Mouse (Mus musculus) cerebellum, adult 18-20 months (tissue): ENCODE measurements around the gene Ero1lb.

Experiments
- DNase-seq, 2 experiments: peaks; one replicate each; pipeline ENCODE4 v3.0.0; 2021

Gene Ero1lb

GRCm38 (mm10) chr13:12565621-12566390 lies at the start of gene Ero1lb:
Gene Ero1lb (plus strand): TSS chr13:12565874.
- peak; percentile 99 to 100 for DNase-seq

GRCm38 (mm10) chr13:12519371-12519770 lies 46.3 kb upstream of the Ero1lb start:
- DNase-seq = no peak

- peak in 1 of 2 experiments; percentile 8 for DNase-seq
Measured at GRCm38 (mm10) chr13:12519955-12520584, 45.6 kb upstream of the Ero1lb start, which contains the start of gene Edaradd. Gene Edaradd (minus strand): TSS chr13:12520438.

DNA sequence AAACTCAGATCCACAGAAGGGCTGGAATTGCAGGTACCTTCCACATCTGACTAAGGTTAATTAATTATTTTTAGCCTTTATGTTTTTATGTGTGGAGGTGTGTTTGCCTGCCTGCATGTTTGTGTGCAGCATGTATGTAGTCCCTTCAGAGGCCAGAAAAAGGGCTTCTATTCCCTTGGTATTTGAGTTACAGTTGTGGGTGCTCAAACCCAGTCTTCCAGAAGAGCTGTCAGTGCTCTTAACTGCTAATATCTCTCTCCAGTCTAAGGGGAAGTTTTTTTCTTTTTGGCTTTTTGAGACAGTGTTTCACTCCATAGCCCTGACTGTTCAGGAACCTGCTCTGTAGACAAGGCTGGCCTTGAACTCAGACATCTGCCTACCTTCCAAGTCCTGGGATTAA lies 43.3 kb upstream of the Ero1lb start:
- DNase-seq = no peak

DNA sequence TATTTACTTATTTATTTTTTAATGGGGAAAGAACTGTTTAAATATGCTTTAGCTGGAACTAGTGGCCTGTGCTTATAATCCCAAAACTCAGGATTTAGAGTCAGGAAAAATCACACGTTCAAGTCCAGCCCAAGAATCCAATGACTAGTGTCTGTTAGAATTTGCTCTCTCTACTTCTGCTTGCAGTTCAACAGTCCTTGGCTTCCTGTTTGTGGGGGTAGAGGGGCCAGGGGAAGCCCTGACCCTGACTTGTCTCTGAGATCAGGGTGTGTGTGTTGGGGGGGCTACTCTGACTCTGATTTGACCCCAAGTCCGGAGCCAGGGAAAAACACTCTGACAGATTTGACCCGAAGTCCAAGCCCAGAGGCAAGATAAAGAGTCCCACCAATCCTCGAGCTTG lies 40.0 kb upstream of the Ero1lb start:
- no peak for DNase-seq

DNA sequence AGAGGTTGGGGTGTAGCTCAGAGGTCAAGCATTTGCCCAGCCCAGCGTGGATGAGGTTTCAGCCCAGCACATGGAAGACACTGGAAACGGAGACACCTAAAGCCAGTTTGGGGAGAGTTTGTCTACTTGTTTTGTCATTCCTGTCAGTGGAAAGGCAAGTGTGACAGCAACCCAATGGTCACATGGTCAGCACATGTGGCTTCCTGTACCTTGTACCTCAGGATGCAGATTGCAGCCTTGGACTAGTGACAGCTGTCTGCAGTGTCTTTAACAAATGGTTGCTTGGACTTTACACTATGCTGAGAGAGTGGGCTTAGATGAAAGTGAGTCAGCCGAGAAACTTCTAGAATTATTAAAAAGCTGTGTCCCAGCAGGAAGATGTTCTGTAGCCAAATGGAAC lies 31.0 kb upstream of the Ero1lb start:
- DNase-seq = no peak

DNA sequence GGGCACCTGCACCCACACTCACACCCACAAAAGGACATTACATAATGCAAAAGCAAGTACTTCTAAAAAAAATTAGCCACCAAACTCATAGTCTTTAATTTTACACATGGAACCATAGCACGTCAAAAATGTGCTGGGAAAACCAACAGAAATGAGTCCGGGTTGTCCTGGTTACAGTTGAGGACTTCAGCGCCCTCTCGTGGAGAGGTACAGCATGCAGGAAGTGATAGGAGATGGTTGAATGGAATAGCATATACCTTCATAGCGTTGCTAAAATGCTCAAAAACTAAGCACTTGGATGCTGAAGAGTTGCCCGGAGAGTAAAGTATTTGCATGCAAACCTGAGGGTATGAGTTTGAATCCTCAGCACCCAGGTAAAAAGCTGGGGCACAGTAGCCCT lies 27.7 kb upstream of the Ero1lb start:
- peak; percentile 8 to 12 for DNase-seq

DNA sequence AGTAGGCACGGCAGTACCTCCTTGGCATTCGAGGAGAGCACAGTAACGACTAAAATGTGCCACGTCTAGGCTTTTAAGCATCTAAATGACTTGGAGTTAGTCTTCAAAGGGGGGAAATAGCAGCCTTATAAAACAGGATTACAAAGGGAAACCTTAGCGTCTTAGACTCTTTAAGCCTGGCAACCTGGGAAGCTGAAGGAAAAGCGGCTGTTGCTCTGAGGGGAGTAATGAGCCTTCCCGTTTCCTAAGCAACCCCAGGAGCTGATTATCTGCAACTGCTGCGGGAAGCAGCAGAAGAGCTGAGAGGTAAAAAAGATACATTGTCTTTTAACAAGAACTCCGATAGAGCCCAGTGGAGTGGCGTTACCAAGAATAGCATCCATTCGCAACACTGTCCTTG lies 26.0 kb upstream of the Ero1lb start:
- no peak for DNase-seq

DNA sequence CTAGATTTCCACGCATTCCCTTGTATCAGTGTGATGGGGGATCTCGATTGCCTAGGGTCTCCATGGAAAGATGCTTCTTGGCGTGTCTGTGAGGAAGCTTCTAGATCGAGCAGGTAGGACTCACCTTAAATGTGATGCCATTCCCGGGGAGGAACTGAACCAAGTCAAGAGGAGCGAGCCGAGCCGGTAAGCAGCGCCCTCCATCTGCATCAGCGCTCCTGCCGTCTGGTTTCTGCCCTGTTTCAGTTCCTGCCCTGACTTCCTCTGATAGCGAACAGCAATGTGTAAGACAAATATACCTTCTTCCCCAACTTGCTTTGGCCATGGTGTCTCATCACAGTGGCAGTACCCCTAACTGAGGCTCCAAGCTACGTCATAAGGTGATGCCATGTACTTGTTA lies 25.6 kb upstream of the Ero1lb start:
- no peak for DNase-seq

DNA sequence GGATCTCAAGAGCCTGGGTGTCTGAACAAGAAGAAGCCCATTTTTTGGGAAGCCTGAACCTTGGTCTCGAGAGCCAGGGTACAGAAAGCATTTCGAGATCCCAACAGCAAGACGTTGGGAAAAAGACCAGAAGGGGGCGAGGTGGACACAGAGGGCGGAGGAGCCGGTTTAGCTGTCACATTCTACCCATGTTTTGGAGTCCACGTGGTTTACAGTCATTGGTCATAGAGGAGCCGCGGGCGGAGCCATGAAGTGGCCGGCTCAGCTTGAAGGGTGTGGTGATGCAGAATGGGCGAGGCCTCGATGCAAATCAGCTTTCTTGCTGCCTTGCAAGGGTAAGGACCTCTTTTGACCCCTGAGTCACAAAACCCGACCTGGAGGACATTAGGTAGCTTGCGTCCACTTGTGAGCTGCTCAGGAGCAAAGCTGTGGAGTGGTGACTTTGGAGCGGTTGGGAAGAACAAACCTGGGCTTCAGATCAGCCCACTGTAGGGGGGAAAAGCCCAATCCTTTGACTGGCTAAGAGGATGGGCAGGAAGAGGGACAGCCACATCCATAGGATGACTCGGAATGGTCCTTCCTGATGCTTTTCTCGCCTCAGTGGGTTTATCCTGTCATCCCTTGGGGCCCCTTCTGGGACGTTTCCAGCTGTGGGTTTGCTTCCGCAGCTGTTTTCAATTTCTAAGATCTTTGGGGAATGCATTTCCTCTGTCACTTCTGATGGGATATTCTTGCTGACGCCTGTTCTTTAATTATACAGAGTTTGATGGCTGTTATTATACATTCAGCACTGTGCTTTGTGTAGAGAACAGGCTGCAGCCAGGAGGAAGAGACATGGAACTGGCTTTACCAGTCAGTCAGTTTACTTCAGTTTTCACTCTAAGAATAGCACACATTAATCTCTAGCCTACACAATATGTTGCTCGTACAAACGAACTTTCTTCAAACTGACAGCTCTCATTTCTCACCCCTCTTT lies 23.4 kb upstream of the Ero1lb start:
- peak; percentile 4 to 6 for DNase-seq

GRCm38 (mm10) chr13:12543246-12543645 lies 22.4 kb upstream of the Ero1lb start:
- DNase-seq = no peak

DNA sequence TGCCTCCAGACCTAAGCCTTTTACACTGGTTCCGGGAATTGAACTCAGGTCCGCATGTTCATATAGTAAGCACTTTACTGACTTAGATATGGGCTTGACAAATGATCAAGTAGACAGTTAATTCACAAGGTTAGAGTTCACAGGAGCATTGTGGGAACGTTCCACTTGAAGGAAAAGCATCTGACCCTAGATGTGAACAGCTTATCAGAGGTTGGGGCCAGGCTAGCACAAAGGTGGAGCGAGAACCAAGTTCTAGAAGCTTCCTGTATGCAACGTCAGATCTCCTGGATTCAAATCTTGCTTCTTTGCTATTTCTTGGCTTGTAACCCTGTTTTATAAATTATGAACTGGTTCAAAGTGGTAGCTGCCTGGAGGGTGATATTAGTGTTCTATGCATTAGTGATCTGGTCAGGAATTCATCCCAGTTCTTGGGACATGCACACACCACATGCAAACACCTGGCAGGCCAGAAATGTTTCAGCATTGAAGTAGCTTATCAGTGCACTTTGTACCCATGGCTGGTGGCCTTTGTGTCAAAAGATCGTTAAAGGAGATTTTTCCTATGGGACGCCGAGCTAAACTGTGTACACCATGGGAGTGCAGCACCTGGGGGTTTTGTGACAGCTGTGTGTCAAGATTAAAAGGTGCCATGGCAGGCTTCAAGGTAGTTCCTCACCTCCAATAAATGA lies 21.6 kb upstream of the Ero1lb start:
- DNase-seq = no peak

GRCm38 (mm10) chr13:12554211-12554610 lies 11.5 kb upstream of the Ero1lb start:
- no peak for DNase-seq

DNA sequence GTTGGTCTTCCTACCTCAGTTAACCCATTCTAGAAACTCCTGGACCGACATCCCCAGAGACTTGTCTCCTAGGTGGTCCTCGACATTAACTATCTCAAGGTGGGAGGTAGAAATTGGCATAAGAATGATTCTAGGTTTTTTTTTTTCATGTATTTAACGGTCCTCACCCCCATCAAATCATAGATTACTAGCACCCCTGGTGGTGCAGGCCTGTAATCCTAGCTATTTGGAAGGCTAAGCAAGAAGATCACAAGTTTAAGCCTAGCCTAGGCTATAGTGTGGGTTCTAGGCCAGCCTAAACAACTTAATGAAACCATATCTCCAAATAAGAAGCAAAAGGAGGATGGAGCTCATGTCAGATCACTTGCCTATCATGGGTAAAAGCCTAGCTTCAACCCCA lies 6.6 kb upstream of the Ero1lb start:
- no peak for DNase-seq

GRCm38 (mm10) chr13:12559462-12560120 lies 6.1 kb upstream of the Ero1lb start:
- DNase-seq = no peak

GRCm38 (mm10) chr13:12561729-12562128 lies 3.9 kb upstream of the Ero1lb start:
- no peak for DNase-seq

DNA sequence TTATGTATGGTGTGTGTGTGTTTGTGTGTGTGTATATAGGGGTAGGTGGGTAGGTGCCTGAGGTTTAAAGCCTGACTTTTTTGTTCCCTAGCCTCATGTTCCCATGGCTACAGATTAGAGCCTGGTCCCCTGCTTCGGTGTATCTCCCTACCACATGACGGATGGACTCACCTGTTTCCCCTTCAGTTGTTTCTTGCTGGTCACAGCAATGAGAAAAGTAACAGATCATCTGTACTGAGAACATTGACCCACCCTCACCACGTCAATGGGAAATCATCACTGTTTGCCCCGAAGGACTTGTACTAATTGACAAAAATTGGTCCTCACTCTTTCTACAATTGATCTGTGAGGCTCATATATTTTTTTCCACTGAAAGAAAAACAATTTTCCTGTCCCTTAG lies 3.4 kb upstream of the Ero1lb start:
- no peak for DNase-seq

DNA sequence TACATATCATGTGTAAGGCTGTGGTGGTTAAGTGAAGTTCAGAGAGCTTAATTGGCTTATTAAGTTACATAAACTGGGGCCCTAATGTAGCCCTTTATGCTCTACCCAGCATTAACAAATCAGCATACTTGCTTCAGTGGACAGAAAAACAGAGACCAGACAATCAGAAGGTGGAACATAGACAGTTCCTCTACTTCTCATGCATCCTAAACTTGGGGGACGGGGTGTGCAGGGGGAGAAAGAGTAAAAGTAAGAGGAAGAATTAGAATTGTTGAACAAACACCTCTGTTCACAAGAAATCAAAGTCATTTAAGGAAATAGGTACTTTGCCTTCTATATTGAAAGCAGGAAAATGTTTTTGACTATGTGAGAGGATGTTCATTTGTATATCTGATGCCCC lies 2.3 kb downstream of the Ero1lb start:
- no peak for DNase-seq

- no peak for DNase-seq
Measured at GRCm38 (mm10) chr13:12568597-12569469, 3.2 kb downstream of the Ero1lb start.

GRCm38 (mm10) chr13:12569741-12570140 lies 4.1 kb downstream of the Ero1lb start:
- no peak for DNase-seq

- DNase-seq = no peak
Measured at GRCm38 (mm10) chr13:12574979-12575536, 9.4 kb downstream of the Ero1lb start.
